Mouse (Mus musculus) fibroblast of lung, adult 2 months (primary cell): Measurements from ENCODE around the gene Dnajb3.
"Not testable (repeated sequence)": the region's sequence is repeated elsewhere in the genome, so short reads cannot be mapped to it uniquely, and the experiment has no call there.

ENCODE experiments used
- DNase-seq: peaks from one replicate; pipeline ENCODE4 v3.0.0-alpha.2; 2011; ENCODE audit warnings: low read depth

The Dnajb3 gene

DNA sequence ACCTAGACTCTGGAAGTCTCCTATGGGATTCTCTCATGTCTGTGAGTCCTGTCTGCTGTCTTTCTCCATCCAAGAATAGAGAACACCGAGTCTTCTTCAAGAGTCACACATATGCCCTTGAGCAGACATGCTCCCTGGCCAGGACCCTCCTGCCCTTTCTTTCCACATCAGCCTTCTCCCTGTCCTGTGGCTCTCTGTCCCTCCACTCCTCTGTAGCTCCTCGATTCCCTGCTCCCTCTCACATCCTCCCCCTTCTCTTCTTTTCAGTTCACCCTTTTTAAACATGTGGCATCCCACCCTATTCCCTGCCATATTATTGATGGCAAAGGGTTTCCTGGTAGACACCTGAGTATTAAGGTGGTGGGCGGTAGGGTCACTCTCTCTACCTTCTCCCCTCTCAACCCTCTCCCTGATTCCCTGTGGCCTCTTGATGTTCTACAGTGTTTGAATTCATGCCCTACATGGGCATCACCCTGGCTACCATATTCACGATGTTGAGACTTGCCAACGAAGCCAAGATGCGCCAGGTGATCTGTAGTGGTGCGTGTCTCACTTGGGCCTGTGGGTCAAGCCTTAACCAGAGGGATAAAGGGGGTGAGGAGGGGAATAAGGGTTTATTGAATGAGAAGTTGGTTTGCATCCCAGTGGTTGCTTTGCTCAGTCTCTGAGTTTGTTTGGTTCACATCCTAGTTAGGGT is 26.4 kb upstream of the Dnajb3 start:
- DNase-seq, result no peak

DNA sequence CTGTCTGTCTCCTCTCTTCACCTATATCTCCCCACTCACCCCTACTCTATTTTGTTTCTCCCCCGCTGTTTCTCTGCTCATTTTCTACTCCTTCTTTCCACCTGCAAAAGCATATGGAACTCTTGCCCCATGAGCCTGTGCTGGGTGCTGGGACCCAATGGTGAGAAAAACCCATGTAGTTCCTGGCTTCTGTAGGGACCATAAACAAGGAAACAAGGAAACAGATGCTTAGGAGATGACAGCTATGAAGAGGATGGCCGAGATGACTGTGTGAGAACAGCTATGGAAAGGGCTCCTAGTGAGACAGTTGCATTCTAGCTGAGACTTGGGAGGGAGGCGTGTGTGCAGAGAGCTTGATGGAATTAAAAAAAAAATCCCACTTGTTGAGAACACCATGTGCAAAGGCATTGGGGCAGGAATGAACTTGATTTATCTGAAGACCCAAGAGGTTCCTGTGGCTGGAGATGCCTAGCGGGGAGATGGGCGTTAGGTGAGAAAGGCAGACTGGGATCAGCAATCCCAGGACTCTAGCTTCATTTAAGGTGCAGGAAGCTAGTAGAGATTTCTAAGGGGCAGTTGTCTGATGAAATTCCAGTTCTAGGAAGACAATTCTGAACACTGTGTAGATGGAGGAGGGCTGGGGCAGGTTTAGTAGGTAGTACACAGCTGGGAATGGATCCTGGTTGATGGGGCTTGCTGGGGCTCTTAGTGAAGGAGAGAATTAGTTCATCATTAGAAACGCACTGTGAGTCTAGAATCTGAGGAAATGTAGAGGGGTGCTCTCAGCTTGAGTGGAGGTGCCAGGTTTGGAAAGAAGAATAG is 25.6 kb upstream of the Dnajb3 start:
- no peak for DNase-seq

DNA sequence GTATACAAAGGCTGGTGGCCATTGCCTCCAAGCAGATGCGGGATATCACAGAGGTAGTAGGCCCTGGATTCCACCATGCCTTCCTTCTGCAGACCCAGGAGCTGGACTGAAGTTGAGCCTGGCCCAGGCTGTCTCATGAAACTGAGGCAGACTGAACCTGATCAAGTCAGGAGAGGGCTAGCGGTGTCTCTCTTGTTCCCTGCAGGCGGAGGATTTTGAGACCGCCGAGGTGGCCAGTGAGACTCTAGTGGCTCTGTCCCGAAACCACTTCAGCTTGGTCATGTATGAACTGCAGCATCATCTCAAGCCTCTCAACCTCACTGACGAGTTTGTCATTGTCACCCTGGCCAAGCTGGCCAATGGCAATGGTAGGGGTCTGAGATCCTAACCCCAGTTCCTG is 24.8 kb upstream of the Dnajb3 start:
- no peak for DNase-seq

DNA sequence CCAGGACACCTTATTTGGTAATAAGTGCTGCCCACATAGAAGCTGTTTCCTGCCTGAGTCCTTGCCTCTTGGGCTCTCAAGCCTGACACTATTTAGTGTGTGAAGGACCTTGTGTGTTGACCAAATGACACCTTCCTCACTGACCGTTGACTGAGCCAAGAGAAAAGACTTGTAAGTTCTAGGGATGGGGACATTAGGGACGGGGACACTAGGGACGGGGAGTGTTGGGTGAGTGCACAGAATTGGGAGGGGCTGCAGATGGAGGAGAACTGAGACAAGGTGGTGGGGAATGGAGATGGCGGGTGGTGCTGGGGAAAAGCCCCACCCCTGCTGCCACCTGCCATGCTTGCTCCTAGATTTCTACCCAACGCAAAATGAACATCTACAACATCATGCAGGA is 24.4 kb upstream of the Dnajb3 start:
- no peak for DNase-seq

DNA sequence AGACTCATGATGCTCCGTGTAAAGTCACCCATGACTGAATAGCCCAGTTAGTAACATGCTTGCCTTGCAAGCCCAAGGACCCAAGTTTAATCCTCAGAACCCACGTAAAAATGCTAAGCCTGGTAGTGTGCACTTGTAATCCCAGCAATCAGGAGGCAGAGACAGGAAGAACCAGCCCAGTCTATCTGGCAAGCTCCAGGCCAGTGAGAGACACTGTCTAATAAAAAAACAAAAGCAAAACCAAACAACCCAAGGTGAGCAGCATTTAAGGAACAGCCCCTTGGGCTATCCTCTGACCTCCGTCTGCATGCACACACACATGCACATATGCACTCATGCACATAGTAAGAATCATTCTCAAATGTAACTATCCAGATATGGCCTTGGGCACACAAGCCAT is 24.0 kb upstream of the Dnajb3 start:
- DNase-seq, result no peak

DNA sequence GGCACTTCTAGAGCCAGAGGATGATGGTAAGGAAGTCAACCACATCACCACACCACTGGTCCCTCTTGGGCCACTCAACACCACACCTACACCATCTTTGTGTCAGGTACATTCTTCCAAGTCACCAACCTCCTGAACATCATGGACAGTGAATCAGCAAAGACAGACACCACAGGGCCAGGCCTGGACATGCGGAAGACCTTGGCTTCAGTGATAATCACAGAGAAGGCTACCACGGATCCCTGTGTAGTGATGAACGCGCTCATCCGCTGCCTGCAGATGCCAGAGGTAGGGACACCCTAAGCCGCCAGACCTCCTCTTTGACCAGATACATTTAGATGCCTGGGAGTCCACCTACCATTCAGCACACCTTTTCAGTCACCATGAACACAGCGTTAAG is 22.5 kb upstream of the Dnajb3 start:
- DNase-seq, result no peak

DNA sequence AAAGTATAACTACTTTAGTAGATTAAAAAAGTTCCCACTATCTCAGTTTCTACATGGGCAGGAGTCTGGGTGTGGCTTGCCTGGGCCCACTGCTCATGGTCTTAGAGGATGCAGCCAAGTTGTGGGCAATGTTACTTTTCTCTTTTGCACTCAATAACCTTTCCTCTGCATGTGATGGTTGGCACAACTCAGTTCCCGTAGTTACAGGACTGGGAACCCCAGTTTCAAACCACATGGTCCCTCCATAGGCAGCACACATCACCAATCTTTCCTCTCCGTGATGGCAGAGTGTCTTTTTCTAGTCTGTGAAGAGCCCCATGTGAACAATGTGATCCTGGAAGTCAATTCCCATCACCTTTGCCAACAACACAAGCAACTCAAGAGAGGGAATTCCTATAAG is 21.9 kb upstream of the Dnajb3 start:
- no peak for DNase-seq

DNA sequence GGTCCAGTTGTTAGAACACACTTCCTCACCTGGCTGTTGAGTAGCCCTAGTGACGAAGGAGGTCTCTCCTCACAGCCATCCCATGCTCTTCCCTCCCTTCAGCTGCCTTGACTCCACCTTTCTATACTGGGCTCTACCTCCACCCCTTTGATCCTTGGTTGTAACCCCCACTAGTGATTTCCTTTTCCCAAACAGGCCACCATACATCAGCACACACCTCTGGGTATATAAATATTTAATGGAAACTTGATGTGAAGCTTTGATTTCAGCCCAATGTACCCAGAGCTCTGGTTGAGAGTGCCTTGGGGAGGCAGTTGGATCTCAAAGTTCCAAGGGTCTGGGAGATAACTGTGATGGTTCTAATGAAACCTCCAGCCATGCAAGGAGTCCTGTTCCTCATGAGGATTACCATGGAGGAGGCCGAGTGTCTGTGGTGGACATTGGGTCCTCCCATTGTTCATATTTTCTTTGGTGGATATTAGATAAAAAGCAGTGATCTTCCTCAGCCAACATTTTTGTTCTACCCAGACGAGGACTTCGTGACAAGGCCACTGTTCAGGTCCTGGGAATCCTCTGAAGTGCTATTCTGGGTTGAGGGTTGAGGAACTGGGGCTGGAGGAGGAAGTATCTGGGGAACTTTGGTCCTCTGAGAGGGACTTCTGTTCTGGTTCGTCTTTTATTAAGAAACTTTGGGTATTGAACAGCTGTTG is 21.2 kb upstream of the Dnajb3 start, which contains the start of gene Mroh2a:
Gene Mroh2a, plus strand, starts transcription at position 317 of the 710 bp plus-strand sequence.
- no peak for DNase-seq

DNA sequence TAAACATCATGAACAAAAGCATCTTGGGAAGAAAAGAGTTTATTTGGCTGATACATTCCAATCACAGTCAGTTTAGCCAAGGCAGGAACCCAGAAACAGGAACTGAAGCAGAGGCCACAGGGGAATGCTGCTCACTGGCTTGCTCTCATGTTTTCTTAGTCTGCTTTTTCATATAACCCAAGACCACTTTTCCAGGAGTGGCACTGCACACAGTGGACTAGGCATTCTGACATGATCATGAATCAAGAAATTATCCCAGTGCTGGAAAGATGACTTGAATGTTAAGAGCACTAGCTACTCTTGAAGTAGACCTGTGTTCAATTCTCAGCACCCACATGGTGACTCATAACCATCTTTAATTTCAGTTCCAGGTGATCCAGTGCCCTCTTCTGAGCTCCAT is 20.2 kb upstream of the Dnajb3 start:
- DNase-seq, result no peak

DNA sequence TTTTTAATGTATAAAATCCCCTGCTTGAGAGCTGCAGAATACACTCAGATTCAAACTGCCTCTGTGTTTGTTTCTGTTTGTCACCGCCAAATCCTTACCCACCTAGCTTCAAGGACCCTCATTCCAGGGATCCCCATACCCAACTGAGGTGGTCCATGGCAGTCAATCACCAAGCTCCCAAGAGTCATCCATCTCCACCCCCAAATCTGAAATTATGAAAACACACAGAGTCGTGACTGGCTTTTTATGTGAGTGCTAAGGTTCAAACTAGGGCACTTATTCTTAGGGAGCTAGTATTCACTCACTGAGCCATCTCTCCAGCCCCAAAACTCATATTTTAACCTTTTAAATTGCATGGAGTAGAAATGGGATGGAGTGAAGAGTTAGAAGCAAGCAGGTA is 19.7 kb upstream of the Dnajb3 start:
- not testable (repeated sequence) for DNase-seq

DNA sequence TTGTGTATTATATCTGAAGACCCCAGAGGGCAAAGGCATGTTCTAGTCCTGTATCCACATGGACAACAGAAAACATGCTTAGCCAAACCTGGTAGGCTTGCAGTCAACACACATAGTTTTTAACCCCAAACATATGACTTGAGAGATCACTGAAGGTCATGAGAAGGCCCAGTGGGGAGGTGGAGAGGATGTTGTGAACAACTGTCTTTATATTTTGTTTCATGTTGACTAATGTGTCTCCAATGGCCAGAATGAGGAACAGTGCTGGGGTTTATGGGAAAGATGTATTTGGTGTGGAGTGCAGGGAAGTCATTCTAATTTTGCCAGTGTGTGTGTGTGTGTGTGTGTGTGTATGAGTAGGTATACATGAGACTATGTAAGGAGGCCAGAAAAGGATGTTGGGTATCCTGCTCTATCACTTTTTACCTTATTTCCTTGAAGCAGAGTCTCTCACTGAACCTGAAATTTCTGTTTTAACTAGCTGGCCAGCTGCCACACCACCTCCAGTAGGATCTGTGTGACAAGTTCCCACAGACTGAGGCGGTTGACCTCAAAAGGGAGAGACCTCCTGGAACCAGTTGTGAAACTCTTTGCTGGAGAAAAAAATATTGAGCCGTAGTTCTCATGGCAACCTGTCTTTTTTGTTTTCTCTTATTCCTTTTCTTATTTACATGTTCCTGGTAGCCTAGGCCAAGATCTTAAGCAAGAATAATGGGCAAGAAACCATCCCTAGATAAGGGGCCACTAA is 18.6 kb upstream of the Dnajb3 start:
- no peak for DNase-seq

DNA sequence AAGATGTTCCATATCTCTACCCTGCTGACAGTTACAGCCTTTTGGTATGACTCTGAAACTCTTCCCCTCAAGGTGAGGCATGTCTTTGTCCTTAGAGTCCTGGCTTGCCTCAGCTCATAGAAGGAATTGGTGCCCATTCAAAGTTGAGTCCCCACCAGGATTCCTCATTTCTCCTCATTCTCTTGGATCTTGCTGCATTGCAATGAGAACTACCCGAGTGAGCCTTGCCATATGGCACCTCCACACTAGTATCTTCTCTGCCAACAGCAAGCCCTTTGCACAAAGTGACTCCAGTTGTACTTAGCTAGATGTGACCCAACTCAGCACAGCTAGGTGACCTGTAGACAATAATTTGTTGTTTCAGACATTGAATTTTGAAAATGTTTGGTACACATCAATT is 18.0 kb upstream of the Dnajb3 start:
- DNase-seq, result no peak

DNA sequence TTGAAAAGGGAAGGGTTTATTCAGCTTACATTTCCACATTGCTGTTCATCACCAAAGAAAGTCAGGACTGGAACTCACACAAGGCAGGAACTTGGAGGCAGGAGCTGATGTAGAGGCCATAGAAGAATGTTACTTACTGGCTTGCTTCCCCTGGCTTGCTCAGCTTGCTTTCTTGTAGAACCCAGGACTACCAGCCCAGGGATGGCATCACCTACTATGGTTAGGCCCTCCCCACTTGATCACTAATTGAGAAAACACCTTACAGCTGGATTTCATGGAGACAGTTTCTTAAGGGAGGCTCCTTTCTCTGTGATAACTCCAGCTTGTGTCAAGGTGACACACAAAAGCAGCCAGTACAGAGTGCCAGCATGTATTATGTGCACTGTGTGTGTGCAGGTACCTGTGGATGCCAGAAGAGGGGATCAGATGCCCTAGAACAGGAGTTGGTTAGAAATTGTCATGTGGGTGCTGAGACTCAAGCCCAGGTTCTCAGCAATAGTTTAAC is 17.5 kb upstream of the Dnajb3 start:
- DNase-seq, result not testable (repeated sequence)

DNA sequence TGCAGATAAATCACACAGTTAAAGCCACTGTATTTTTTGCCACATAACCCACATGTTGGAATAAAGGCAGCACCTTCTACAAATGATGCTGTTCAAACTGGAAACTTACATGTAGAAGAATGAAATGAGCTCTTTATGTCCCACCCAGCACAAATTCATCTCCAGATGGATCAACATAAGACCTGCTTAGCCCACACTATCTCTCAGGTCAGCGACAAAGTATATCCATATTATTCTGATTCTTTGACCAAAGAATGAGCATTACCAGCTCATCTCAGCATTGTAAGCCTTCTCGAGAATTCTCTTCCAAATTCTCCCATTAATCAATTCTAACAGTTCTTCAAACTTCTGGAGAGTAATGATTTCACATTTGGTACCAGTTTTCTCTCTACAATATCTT is 16.6 kb upstream of the Dnajb3 start:
- DNase-seq, result no peak

DNA sequence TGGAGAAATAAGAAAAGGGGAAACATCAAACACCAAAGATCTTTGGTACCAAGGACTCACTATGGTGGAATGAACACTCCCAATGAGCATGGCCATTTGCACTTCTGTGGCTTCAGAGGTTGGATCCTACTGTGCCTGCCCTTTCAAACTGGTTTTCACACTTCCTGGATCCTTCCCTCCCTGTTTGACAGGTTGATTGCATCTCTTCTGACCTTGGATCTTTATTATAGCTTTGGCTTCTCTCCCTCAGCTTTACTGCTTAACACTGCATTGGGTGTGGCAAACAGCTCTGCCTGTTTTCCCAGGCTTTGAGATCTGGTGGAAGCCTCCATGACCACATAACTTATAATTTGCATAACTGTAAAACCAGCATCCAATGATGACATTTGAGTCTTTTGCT is 14.8 kb upstream of the Dnajb3 start:
- no peak for DNase-seq

DNA sequence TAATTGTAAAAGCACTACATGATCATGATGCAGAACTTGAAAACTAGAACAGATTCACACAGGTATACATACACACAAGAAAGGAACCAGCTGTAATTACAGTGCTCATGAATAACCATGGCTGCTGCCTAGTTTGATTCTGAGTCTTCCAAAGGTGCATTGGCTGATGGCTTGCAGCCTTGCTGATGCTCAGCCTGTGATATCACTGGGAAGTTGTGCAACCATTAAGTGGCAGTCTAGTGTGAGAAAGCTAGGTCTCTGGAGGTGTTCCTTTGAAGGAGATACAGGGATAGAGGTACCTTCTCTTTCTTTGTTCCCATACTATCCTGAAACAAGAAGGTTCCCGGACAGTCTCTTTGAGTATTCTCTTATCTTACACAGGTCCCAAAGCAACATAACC is 13.5 kb upstream of the Dnajb3 start:
- no peak for DNase-seq

DNA sequence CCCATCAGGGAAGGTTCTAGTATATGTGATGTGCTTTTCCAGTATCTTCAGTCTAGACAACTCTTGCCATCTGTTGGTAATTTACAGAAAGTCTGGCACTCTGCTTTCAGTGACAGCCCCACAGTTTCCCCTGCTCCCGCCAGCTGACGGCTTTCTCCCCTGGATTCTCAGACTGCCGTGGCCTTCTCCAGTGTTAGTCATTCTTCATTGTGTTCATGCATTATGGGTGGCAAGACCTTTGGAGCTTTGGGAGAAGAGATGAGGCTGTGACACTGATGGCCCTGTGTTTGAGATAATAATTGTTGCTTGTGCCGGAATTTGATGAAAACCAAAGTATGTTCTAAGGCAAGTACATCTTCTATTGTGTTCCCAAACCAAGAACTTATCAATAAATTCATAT is 13.0 kb upstream of the Dnajb3 start:
- DNase-seq, result no peak

DNA sequence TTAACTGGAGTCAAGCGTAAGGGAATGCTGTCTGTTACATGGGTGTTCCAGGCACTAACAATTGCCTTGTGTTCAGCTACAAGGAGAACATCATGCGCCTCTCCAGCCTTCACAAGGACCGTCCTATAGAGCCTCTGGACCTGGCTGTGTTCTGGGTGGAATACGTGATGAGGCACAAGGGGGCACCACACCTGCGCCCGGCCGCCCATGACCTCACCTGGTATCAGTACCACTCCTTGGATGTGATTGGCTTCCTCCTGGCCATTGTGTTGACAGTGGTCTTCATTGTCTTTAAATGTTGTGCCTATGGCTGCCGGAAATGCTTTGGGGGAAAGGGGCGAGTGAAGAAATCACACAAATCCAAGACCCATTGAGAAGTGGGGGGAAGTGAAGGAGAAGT is 12.5 kb upstream of the Dnajb3 start:
- no peak for DNase-seq

DNA sequence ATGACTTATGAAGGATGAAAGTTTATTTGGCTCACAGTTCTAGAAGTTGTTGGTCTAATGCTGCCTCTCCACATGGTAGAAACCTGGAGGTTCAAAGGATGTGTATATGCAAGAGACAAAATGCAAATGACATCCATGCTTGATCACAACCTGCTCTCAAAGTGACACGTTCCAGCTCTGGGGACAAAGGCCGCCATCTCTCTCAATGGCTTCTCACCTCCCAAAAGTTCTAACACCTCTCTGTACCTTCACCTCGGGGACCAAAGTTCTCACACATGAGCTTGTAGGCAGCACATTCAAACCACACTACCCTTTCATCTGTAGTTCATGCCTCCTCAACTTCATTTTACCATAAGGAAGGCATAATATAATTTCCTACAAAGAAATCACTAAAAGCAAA is 12.0 kb upstream of the Dnajb3 start:
- DNase-seq, result no peak

DNA sequence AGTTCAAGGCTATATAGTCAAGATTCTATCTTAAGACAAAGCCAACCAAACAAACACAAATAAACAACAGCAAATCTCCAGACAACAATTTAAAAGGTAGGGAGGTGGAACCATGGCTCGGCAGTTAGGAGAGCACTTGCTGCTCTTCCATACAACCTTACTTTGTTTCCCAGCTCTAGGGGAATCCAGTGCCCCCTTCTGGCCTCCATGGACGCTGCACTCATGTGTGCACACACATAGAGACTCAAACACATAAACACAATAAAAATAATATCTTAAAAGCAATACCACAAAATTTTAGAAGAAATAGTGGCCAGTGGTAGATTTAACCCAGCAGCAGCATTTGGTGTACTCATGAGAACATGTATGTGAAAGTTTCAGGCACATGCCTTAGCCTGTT is 11.6 kb upstream of the Dnajb3 start:
- no peak for DNase-seq

DNA sequence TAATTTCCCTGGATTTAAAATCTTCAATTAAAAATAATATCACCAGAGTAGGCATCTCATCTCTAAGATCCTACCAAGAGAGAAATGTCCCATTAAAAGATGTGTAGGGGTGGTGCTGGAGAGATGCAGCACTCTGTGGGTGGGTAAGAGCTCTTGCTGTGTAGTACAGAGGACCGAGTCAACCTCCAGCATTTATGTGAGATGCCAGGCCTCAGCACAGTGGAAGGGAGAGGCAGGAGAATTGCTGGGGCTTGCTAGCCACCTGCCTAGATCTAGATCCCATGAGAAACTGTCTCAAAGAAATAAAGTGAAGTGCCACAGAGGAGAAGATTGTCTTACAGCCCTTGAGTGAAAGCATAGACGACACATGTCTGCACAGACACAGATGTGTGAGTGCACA is 11.0 kb upstream of the Dnajb3 start:
- DNase-seq, result no peak
